Mouse (Mus musculus): Measurements from ENCODE around the gene Six1.
"Not testable (repeated sequence)": the region's sequence is repeated elsewhere in the genome, so short reads cannot be mapped to it uniquely, and the experiment has no call there.

Gene Six1

DNA sequence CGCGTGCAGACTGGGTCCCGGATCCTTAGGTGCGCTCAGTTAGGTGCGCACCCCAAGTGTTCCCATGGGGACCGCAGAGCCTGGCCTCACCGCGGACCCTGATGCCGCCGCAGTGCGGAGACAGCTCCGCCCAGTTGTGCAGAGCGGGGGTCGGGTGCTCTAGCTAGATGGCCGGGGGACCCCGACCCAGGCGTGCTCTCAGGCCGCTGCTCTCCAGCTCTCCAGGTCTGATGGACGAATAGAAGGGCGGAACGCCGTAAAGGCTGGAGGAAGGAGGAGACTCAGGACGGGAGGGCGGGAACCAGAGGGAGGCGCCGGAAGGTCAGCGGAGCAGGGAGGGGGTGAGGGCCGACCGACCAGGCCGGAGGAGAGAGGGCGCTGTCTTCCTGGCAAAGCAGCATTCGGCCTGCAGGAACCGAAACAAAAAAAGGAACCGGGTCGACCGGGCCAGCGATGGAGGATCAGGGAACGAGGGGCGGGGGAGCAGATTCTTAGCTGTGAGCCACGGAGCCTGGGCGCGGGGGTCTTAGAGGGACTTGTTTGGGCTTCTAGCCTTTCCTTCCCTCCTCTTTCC is at the start of gene Six1:
Six1 (minus strand) TSS at position 220 of the 574 bp plus-strand sequence.
- DNase-seq: peak; percentile 77

DNA sequence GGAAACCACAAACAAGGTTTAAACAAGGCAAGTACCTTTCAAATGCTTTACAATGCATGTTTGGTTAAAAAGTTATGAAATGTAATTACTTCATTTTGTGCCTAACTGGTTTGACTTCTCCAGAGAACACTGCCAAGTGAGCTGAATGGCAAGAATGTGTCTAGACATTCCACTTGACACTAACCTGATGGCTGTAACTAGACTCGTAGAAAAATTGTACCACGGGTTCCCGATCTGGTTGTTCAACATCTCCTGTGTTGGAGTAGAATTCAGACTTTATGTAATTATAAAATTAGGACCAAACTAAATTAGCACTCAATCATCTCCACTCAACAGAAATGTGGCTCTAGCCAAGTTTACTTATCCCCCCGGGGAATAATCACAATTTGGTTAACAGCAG is 44.9 kb upstream of the Six1 start:
- DNase-seq: no peak

DNA sequence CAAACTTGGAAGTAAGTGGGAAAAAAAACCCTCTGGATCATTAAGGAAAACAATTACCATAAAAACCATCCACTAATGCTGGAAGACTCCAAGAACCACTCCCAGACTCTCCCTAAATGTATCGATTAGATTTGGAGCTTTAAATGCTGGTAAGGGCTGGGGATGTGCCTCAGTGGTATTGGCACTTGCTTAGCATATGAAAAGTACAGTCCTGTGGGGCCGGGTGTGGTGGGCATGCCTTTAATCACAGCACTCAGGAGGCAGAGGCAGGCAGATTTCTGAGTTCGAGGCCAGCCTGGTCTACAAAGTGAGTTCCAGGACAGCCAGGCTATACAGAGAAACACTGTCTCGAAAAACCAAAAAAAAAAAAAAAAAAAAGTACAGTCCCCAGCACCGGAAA is 42.5 kb upstream of the Six1 start:
- DNase-seq: not testable (repeated sequence)

DNA sequence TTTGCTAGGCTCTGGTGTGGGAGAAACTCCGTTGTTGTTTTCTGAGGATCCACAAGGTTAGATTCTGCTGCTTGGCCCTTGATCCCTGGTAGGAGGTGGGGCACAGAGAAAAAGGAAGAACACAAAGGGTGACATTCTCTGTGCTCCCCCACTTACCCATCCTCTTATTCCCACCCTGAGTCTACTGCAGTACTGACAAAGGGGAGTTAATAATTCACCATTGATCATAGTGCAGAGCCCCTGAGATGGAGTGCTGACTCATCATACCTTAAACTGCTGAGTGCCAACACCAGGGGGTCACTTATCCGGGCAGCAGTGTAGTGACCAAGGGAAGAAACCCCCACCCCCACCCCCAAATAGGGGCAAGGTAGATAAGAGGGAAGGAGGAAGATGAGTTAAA is 40.9 kb upstream of the Six1 start:
- DNase-seq: no peak

DNA sequence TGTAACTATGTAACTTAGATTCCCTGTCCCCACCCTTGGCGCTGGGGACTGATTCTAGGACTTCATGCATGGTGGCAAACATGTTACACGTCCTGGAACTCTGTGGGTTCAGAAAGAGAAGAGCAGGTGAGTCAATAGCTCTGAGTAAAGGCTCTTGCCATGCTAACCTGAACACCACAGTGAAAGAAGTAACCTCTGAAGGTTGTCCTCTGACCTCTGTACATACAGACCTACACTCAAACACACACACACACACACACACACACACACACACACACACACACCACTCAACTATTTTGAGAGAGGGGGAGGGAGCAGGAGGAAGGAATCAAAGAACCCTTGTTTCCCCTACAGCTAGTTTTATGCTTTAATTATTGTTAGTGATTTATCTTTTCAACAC is 40.5 kb upstream of the Six1 start:
- no peak for DNase-seq

DNA sequence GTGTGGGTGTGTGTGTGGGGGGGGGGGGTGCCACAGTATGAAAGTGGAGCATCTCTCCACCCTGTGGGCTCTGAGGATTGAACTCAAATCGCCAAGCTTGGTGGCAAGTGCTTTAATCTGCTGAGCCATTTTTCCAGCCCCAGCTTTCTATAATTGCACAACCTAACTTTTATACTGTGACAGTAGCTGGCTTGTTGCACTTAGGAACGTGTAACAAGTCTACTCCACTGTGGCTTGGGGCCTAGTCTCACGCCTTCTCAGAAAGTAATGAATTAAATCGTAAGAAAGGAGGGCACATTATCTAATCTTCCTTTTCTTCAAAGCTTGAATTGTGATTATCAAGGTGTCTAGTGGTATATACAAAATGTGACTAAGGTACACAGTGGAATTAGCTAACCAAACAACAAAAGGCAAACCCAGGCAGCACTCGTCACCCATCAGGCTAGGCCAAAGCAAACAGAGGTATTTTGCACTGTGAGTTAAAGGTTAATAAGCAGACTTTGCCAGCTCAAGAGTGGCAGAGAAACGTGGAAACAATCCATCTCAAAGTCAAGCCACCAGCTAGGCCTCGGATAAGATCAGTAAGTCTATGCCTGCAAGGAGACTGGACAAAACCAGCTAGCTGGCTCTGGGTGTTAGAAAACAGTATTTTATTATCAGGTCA is 37.1 kb upstream of the Six1 start:
- peak; percentile 24 for DNase-seq

DNA sequence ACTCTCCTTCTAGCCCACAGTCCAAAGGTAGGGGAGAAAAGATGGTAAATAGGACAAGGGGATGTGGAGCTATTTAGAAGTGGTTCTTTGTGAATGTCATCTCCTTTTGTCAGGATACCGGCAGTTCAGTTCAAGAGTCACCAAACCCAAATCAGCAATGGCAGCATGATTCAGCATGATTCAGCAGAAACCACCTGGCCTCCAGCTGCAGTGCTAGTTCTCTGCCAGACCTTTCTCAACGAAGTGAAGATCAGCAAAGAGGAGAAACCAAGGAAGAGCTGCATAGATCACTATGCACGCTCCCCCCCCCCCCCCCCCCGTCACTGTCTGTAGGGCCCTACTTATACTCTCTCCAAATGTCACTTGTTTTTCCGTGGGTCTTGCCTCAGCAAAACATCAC is 35.2 kb upstream of the Six1 start:
- no peak for DNase-seq

DNA sequence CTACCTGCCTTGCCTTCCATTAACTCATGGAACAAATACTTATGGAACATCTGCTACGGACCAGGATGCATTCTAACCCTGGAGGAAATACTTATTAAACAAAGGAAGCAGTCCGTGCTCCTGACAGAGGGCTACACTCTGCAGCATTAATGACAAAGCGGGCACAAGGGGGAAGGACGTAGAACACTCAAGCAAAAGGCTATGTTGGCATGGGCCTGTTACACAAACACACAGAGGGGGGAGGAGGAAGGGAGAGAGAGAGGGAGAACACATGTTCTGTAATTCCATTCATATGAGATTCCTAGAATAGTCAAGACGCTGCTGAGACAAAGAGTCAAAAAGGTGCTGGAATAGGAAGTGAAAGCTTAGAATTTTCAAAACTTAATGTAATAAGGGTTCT is 34.8 kb upstream of the Six1 start:
- DNase-seq: no peak

DNA sequence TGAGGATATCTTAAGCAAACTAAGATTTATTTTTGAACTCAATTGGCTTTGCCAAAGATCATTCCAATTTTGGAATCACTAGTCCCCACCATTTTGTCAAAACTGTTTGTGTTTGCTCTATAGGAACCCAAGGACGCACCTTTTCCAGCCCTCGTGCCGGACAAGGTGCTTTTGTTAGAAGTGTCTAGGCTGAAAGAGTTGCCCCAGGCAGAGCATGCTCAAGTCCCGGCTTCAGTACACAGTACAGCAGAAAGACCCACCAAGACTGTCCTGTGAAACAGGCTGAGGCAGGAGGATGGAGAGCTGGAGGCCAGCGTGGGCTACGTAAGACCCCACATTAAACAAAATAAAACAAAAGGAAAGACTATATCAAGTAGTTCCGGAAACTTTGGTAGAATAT is 33.4 kb upstream of the Six1 start:
- no peak for DNase-seq

DNA sequence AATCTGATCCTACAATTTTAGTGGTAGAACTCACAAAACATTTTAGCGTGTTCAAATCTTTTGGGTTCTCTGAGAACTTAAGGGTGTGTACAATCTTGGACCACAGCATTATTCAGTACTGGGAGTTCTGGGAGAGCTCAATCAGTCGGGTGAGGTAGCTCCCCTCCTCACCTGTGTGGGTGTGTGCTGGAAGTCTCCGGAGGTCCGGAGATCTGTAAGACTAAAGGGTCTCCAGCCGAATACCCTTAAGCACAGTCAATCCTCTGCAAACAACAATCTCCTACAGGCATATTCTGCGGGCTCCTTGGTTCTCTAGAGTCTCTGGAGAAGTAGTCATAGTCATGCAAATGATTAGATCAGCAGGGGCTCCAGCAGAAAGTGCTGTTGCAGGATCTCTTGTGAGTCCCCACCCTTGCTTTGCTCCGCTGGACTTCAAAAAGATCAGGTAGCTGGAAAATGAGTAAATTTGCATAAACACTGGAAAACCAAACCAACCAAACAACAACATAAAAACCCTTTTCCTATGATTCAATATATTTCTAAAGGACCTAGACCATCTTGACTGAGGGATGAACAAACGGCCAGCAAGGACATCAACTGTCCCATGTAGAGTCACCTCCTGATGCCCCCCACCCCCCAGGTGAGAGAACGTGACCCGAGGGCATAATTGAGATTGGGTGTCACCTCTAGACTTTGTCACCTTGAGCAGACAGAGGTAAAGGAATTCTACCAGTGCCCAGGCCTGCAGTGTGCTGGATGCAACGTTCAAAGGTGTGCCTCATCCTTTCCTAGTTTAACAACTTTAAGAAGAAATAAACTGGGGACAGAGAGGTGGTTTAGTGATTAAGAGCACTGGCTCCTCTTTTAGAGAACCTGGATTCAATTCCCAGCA is 32.3 kb upstream of the Six1 start:
- no peak for DNase-seq

DNA sequence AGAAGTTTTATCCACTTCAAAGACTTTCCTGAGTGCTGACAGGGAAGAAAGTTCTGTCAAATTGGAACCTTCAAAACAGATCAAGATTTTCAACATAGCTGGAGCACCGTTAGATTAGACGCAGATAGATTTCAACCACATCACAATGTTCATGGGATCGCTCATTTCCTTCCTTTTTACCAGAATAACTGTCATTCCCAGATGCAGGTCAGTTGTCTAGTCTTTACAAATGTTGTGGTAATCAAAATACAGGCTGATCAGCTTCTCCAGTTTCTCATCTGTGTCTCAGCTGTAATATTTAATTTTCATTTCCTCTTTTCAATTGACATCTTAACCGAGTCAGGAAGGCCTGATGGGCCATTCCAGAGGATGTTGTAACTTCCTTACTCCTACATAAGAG is 30.1 kb upstream of the Six1 start:
- no peak for DNase-seq

DNA sequence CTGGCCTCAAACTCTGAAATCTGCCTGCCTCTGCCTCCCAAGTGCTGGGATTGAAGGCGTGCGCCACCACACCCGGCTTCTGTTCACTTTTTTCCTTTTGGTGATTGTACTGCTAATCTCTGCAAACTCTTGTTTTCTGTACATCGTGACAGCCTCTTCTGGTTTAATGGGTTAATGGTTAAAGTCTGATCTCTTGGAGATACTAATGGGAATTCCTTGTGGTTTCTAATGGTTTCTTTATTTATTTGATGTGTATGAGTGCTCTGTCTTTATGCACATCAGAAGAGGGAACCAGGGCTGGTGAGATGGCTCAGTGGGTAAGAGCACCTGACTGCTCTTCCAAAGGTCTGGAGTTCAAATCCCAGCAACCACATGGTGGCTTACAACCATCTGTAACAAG is 28.1 kb upstream of the Six1 start:
- DNase-seq: not testable (repeated sequence)

DNA sequence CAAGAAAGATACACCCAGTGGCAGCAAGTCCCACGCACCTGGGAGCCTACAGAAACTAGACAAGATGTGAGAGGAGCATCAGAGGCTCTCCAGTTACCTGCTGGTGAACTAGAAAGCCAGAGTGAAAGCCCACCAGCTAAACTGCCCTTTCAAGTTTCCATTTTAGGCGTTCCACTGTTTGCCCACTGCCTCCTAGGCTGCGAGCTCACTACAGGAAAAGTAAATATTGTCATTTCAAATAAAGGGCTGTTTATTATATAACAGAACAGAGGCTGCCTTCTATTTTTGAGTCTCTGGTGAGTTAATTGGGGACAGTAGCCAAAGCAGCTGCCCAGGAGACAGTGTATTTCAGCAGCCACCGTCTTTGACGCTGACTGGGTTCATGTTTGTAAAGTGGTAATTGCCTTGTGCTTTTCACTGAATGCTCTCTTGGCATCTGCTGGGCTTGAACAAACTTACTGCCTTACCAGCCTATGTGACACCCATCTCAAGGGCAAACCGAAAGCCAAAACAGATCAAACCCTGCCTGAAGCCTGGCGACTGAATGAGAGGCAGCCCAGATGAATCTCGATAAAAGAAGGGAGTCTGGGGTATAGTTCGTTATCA is 7.2 kb upstream of the Six1 start:
- DNase-seq: no peak

DNA sequence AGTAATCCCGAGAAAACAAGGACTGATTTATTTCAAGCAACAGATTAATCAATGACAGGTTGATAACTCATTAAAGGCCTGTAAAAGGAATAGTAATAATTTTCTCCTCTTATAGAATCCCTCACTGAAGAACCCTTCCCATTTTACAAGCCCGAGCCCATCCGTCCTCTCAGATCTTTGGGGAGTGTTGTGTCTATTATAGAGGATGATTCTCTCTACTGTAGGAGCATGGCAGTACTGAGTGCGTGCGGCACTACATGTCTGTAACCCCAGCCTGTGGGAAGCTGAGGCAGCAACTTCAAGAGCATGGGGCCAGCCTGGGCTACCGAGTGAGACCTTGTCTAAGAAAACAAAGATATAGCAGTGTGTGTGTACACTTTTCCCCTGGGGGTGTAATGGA is 3.8 kb upstream of the Six1 start:
- DNase-seq: no peak

DNA sequence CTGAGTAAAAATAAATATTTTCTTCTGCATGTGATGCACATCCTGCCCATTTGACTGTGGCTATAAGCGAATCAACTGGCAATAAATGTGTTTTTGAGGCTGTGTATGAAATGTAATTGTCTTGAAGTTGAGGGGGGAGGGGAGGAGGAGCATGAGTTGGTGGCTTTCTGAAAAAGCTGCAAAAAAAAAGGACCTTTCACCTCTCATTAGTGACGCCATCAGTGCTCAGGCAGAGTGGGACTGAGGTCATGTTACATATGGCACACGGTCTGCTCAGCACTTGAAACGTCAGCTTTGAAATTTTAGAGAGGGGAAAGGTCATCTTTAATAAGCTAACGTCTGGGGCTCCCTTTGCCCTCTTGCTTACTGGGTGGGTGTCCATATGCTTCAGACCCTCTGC is 1.8 kb upstream of the Six1 start:
- DNase-seq: no peak

DNA sequence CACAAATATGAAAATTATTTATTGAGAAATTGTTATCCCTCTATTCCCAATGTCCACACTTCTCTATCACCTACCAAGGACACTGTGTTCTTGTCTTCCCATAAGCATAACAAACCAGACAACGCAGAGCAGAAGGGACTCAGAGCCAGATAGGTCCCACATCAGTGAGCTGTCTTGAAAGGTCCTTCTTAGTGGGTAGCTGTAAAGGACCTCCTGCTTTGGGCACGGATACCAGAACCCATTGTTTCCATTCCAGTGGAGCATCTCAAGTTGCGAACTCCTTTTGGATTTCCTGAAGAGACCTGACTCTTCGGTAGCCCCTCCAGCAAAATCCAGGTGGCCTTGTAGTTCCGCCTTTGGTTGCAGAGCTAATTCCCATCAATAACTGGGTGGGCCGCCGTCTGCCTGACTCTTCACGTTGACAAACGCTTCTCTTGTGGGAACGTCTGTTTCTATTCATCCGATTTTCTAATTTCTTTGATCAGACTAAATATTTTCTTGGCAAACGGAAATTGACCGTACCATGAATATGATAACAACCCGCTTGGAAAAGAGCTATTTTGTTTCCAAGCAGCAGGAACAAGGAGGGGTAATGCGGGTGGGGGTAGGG is 994 bp upstream of the Six1 start:
- no peak for DNase-seq

DNA sequence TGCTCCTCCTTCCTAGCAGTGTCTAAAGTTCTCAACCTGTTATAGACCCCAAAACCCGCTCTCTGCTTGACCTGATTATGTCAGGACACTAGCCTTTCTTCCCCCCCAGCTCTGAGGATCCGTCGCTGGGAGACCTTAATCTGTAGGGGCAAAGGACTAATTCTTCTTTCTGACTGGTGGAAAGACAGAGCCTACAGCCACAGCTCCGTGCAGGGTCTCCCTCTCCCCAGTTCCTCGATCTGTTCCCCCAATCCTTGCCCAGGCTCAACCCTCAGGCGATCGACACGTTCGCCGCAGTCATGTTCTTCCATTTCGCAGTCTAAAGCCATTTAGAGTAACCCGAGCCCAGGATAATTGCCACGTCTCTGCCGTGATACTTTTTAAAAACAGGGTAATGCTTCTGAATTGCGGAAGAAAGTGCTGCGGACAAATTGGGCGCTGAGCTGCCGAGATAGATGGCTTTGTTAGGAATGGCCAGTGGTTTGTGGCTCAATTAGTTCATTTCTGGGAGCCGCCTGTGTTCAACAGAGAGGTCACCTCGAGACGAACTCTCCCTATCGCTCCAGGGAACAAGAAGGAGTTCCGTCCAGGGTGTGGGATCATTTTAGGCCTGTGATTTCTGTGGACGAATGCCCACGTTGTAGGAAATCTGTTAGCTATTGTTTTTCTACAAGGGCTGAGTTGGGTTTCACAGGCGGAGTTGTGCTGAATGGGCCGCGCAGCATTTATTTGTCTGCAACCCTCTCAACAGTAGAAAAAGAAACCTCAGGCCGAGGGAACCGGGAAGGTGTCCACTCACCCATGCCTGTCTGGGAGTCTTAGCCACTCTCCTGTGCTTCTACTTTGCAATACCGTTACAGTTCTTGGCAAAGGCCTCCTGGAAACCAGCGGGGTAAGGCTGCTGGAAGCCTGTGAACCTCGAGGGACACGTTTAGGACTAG is 766 bp downstream of the Six1 start:
- peak; percentile 42 for DNase-seq

DNA sequence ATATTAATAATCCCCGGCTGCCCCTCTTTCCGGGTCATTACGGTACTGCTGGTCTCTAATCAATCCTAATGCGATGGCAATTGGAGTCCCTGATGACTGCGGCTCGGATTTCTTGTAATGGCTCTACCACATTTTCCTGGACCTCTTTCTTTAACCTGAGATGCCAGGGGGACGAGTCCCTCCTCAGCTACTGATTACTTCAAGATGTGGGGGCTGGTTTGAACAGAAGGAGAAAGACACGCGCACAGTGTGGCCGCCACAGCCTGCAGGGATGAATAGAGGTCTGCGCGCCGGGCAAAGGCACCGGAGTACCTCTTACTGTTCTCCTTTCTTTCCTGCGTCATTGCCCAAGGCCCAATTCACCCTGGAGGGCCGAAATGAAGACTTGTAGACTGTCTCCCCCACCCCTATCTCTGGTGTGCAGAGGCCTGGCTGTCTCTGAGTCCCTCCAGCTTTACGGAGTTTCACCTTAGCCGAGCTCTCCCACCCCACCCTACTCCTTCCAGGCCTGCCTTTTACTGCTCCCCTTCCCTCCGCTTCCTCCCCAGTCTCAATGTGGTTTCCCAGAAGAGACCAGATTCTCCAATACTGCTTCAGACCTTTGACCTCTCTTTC is 1.5 kb downstream of the Six1 start:
- DNase-seq: no peak

DNA sequence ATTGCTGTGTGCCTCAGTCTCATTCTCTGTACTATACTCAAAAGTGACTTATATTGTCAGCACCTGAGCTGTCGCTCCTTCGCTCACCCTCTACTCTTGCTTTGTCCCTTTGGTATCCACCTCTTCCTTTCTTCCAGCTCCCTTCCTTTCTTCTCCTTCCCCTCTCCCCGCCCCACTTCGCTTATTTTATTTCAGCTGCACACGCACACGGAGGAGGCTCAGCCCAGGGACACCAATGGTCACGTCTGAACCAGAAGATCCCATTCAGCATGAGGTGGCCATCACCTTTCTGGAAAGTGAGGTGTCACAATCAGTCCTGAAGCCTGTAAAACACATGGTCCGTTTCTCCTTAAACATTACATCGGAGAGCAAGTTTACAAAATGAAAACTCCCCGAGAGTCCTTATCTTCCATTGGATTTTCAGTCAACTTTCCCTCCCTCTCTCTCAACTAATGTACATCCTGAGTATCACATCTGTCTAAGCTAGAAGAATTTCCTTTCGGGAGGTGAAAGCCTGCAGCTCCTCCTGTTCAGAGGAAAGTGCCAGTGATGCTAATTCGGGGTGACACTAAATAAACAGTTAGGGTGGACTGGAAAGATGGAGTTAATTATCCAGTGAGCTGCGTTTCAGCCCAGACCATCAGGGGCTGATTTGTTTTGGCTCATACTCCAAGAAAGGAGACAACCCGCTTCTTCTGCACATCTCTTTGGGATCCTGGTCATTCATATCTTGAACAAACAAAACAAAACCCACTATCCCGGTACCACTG is 2.7 kb downstream of the Six1 start:
- DNase-seq: no peak

DNA sequence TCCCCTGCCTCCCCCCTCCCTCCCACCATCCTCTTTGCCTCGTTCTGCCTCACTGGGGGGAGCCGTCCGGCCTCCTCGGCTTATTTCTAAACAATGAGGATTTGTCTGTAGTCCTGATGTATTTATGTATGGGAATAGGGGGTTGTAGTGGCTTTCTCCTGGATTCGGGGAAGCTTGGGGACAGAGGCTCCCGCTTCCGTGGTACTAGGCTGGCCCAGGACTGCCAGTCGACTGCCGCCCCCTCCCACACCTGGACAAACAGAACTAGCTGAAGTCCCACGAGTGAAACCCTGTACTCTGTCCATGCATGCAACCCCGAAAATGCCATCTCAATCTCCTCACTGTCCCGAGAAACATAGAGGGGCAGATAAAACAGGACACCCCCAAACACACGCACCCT is 3.4 kb downstream of the Six1 start:
- DNase-seq: no peak

All from kidney, adult 18-20 months (tissue).